Mouse (Mus musculus) G1E (cell line): Measurements from ENCODE around the gene Havcr1.

Experiments used
- CTCF ChIP-seq: IDR thresholded peaks from 2 replicates; pipeline ENCODE4 v1.5.1; 2012; ENCODE audit warnings: low read depth, low read length, inconsistent platforms, mixed read lengths
- POLR2AphosphoS5 ChIP-seq: IDR thresholded peaks from 2 replicates; pipeline ENCODE4 v1.6.1; 2012; ENCODE audit warnings: low read depth, low read length, inconsistent platforms; ENCODE audit not compliant: insufficient replicate concordance
- TAL1 ChIP-seq: conservative IDR thresholded peaks from 2 replicates; pipeline ENCODE4 v1.6.1; 2012; ENCODE audit warnings: low read depth, low read length, inconsistent platforms, mixed read lengths

DNA sequence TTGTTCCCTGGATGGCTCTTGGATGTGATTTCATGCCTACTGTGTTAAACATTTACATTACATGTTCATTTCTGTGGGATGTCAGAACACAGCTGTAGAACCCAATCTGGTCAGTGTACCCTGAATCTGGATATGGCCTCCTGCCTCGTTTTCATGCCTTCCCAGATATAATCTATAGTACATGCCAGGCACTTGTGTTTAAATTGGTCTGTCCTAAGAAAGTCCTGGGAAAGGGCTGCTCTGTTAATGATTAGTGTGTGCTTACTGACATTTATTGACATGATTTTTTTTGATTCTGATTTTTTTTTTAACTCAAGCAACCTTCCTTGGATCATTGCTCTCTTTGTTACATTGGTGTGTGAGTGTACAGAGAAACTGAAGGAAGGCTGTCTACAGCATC lies 263 bp upstream of the Havcr1 start:
- TF ChIP-seq CTCF = no peak
- TF ChIP-seq POLR2AphosphoS5 = no peak
- no peak for TF ChIP-seq TAL1
